Mouse (Mus musculus) left cerebral cortex, adult 8-10 months (tissue): ENCODE measurements at regions not wholly inside any gene's neighbourhood (a gene's known extent, or its start where the extent isn't known, plus 50 kb on each side); places are given as distances from the start of the nearest gene placed in this dataset.

Experiments
- DNase-seq, 2 experiments: peaks; one replicate each; pipeline ENCODE4 v3.0.0; 2022; ENCODE audit warnings: low spot score in 2 of 2

- no peak for DNase-seq
Observed at GRCm38 (mm10) chr4:142473284-142473683, 234.1 kb upstream of the Kazn start.

DNA sequence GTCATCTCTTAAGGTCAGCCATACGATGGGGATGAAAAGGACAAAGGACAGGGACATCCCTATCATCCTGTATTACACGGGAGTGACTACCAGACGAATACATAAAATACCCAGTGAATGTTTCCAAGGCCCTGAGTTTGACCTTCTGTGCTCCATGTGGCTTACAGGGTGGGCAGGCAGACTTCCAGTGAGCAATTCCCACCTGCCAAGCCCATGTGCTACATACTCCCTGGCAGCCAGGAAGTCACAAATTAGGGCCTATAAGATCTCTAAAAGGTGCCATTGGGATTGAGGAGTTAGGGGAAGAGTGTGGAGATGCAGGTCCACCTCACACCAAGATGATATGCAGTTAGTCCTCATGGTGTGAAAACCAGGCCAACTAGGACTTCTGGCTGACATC is 233.1 kb upstream of the Kazn start:
- DNase-seq: no peak

DNA sequence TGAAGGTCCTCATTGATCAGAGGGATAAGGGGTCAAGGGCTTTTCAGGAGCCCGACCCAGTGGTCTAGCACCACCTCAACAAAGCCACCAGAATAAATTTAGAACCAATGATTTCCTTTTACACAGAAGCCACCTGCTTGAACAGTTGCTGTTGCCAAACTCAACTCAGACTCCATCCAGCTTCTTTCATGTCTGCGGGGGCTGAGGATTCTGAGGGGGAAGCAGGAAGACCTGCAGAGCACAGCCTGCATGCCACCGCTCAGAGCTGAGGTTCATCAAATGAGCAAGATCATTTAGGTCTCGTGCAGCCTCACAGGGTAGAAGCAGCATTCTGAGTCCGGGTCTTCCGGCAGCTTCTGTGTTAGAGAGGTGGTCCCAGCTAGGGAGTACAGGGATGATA is 231.6 kb upstream of the Kazn start:
- DNase-seq: peak in 1 of 2 experiments; percentile 50

- DNase-seq: no peak
Observed at GRCm38 (mm10) chr4:142467920-142468319, 228.7 kb upstream of the Kazn start.

DNA sequence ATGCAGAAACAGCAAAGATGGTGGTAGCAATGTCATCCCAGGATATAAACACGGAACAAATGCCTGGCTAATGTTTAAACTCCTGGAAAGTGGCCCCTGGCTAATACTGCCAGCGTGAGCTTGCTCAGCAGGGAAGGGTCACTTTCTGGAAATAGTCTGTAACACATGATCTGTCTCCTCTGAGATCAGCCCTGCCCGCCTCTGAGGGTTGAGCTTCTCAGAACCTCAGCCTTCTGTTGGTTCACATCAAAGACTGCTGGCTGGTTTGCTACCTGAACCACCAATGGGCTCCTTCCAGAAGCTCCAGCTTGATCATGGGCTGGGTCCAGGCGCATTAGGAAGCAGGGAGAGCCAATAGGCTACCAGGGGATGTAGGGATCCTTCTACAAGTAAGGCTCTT is 226.0 kb upstream of the Kazn start:
- no peak for DNase-seq

GRCm38 (mm10) chr4:142464066-142464465 is 224.9 kb upstream of the Kazn start:
- no peak for DNase-seq

- no peak for DNase-seq
Observed at GRCm38 (mm10) chr4:142460468-142461086, 221.4 kb upstream of the Kazn start.

- no peak for DNase-seq
Observed at GRCm38 (mm10) chr4:142452614-142453013, 213.4 kb upstream of the Kazn start.

GRCm38 (mm10) chr4:142450884-142451283 is 211.7 kb upstream of the Kazn start:
- DNase-seq: no peak

DNA sequence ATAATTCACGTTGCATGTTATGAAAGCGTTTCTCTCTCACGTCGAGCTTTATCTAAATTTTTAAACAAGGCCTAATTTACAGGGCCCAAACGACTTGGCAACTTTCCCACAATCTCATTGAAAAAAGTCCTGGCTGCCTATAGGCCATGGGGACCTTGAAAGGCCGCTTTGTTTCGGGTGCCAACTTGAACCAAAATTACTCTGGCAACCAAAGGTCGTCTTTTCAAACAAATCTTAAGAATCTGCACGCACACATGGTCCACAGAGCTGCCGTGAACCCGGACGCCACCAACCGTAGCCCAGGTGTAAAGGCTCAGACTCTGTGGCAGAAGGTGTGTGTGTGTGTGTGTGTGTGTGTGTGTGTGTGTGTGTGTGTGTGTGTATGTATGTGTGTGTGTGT is 210.5 kb upstream of the Kazn start:
- DNase-seq: no peak

DNA sequence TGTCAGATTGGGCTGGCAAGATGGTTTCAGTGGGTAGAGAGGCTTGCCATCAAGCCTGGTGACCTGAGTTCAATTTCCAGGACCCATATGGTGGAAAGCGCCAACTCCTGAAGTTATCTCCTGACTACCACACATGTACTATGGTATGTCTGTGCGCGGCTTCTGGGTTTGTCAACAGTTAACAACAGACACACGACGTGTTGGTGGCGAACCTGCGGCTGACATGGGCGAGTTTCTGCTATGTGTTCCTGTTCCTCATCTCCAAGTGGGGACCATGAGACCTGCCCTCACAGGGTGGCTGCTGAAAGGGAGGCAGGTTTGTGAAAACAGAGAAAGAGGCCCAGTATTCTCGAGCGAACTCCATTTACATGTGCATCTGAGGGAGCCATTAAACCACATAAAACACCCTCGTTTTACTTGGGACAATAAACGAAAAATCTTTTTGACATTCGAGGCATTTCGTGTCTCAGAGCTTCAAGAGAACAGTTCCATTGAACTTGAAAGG is 210.0 kb upstream of the Kazn start:
- no peak for DNase-seq

DNA sequence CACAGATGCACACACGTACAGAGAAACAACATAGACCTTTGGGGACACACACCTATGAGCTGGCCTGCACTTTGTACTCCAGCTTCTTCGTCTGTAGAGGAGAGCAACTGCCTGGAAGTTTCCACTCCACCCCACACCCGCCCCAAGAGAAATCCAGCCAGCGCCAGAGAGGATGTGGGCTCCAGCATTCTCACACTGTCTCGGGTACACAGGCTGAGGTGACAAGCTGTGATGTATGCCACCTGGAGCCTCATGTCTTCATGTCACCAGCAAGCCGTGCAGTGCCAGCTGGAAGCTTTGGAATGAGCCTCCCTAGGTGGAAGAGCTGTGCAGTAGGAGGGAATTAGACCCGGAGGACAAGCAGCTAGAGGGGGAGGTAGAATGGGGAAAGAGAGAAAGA is 208.3 kb upstream of the Kazn start:
- DNase-seq: peak; percentile 42 to 83

DNA sequence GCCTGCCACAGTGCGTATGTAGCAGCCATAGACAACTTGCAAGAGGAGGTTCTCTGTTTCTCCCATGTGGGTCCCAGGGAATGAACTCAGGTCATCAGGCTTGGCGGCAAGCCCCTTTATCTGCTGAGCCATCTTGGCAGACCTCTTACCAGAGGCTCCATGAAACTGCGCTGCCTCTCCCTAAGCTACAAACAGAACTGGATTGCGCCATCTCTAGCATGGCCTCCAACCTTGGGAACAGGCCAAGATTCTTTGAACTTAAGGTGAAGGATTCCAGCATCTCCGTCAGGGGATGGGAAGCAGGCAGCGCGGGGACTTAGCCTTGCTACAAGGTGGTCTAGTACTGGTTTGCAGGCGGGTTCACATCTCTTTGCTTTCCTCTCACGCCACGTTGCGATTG is 201.8 kb upstream of the Kazn start:
- DNase-seq: no peak

DNA sequence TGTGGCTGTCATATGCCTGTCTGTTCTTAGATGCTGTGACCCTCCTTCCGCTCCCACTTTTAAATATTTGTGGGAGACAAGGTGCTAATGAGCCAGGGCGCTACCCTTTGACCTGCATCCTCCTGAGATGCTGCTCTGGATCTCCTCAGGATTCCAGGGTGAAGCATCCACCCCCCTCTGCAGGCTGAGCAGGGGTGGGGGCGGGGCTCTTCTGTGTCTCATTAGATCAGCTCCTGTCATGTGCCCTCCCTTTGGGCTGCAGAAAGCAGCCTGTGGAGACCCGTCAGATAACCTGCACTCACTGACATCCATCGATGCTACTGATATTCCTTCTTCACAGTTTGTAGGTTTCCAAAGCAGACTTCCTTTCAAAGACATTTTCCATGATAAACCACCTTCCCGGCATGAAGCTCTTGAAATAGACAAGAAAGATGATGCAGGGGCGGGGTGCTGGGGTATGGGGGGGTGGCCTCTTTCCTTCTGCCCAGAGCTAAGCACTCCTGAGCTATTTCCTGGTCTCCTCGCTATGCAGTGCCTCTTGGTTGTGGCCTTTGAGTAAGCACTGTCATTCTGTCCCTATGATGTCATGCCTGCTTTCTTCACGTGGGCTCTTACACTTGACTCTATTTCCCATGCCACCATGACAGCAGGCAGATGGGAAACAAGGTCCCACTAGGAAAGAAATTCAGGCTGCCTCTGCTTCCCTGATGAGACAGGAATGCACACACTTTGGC is 200.4 kb upstream of the Kazn start:
- peak in 1 of 2 experiments; percentile 17 for DNase-seq

- DNase-seq: no peak
Observed at GRCm38 (mm10) chr4:142424596-142424995, 185.4 kb upstream of the Kazn start.

DNA sequence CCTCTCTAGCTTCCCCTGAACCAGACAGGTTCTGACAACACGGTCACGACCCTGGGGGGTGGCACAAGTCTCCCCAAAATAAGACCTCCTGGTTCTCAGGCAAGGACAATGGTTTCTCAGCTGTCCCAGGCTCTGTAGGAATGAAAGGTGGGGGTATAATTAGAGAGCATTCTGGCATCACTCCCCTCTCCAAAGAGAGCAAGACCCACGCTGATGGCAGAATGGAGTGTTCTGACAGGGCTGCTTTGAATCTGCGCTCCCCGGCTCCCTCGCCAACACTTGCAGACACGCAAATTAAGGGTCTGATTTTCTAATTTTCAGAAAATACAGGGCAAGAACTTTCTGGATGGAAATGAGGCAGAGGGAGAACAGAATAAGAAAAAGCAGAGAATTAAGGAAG is 181.2 kb upstream of the Kazn start:
- no peak for DNase-seq

DNA sequence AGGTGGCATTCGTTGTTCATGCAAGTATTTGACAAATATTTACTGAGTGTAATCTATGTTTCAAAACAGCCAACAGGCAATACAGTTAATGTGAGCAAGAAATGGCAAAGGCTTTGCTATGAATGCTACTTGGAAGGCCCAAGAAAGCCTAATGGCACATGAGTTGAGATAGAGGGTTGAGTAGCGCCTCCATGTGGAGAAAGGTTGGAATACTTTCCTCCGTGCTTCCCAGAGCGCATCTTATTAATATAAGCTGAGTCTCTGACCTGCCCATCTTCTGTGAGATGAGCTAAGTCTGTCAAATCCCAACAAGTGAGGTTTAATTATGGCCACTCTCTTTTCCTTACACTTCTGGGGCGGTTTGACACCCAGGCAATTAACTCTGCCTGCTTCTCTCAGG is 175.7 kb upstream of the Kazn start:
- DNase-seq: no peak

DNA sequence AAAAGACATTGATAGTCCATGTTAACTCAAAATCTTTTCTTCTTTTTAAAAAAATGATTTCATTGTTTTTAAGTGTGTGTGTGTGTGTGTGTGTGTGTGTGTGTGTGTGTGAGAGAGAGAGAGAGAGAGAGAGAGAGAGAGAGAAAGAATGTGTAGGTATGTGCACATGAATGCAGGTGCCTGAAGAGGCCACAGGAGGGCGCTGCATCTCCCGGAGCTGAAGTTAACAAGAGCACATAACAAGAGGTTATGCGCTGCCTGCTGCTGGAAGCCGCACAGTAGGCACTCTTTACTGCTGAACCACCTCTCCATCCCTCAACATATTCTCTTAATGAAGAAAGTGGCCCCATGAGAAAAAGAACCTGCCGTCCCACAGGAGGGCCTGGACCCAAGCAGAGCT is 172.6 kb upstream of the Kazn start:
- DNase-seq: no peak

GRCm38 (mm10) chr4:142410596-142411573 is 171.7 kb upstream of the Kazn start:
- peak; percentile 30 to 84 for DNase-seq

GRCm38 (mm10) chr4:142397858-142398257 is 158.7 kb upstream of the Kazn start:
- DNase-seq: no peak

DNA sequence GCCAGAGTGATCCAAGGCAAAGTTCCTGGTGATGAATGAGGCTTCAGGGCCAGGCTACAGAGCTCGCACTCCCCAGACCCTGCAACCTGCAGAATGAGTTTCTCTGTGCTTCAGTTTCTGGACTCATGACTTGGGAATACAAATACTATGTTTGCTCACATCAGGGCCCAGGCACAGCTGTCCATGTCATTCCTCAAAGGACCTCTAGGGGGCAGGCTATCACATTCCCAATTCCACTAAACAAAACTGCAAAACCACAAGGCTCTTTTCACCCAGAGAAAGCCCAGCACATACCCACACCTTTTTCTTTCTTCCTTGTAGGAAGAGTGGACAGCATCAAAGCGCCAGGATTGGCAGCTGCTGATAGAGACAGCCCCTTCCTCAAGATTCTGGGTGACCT is 153.7 kb upstream of the Kazn start:
- DNase-seq: peak in 1 of 2 experiments; percentile 31
